Mouse (Mus musculus): Measurements from ENCODE around the gene A530084C06Rik. TPM values are rescaled to one million over a fixed set of nuclear protein-coding genes. Genes with fewer than 3 reads are reported as not detected.
A peak's percentile ranks its signal among the peaks of the same experiment; 100 is the strongest.

The A530084C06Rik gene
- not detected in 2 replicates for polyA plus RNA-seq (2016; fragmentation: Nextera tagmentation; extraction: Ambion mirVana)

GRCm38 (mm10) chr13:31558521-31559418, at the start of gene A530084C06Rik:
Gene A530084C06Rik (minus strand): TSS chr13:31559333.
- no peaks in the 10 kb centered on the region for H3K36me3 ChIP-seq
- H3K27ac ChIP-seq: no peak within 1 kb of the TSS
- peak within 1 kb of the TSS; percentile 68 for H3K4me3 ChIP-seq
- ATAC-seq (ENCODE audit: insufficient number of reproducible peaks, insufficient read depth, low FRiP score, low TSS enrichment): peak; percentile 58; the same call in 1 of the 2 replicates
- WGBS: under 1% methylated on average over 81 of the region's 88 CpGs
- H3K9me3 ChIP-seq: no peaks in the 10 kb centered on the region
- H3K4me2 ChIP-seq (replicated peaks): peak within 1 kb of the TSS; percentile 100
- H3K4me1 ChIP-seq: peaks cover 20% of the 10 kb centered on the region
- peaks cover 91% of the 10 kb centered on the region for H3K27me3 ChIP-seq
- H3K9ac ChIP-seq: peak within 1 kb of the TSS; percentile 55

GRCm38 (mm10) chr13:31603964-31604363, 44.8 kb upstream of the A530084C06Rik start:
- ATAC-seq (ENCODE audit: insufficient number of reproducible peaks, insufficient read depth, low FRiP score, low TSS enrichment): no peak
- 49% methylated on average over 6 of the region's 6 CpGs for WGBS

GRCm38 (mm10) chr13:31599576-31599975, 40.4 kb upstream of the A530084C06Rik start:
- H3K4me1 ChIP-seq: no peaks in the 10 kb centered on the region
- H3K4me2 ChIP-seq (replicated peaks): no peak overlapping the region
- no peak for ATAC-seq (ENCODE audit: insufficient number of reproducible peaks, insufficient read depth, low FRiP score, low TSS enrichment)
- no peaks in the 10 kb centered on the region for H3K27me3 ChIP-seq
- no peaks in the 10 kb centered on the region for H3K36me3 ChIP-seq
- H3K27ac ChIP-seq: no peak overlapping the region
- no peak overlapping the region for H3K9ac ChIP-seq
- no peak overlapping the region for H3K4me3 ChIP-seq
- H3K9me3 ChIP-seq: no peaks in the 10 kb centered on the region
- 71% methylated on average over 5 of the region's 5 CpGs for WGBS

More at GRCm38 (mm10) chr13:31603964-31604363, 44.8 kb upstream of the A530084C06Rik start:
- H3K27me3 ChIP-seq: peaks cover 4% of the 10 kb centered on the region; the same call in 1 of the 2 replicates
- H3K9me3 ChIP-seq: no peaks in the 10 kb centered on the region
- no peaks in the 10 kb centered on the region for H3K4me1 ChIP-seq
- no peak overlapping the region for H3K27ac ChIP-seq
- no peak overlapping the region for H3K4me2 ChIP-seq (replicated peaks)
- no peaks in the 10 kb centered on the region for H3K36me3 ChIP-seq
- no peak overlapping the region for H3K4me3 ChIP-seq
- no peak overlapping the region for H3K9ac ChIP-seq

- 70% methylated on average over 5 of the region's 5 CpGs for WGBS
- no peaks in the 10 kb centered on the region for H3K36me3 ChIP-seq
Observed at GRCm38 (mm10) chr13:31587341-31587740, 28.2 kb upstream of the A530084C06Rik start.

GRCm38 (mm10) chr13:31579866-31580265, 20.7 kb upstream of the A530084C06Rik start:
- Histone ChIP-seq H3K27me3 (0 out of 2 replicates have a peak, but pooled peaks cover 4% of the 10 kb centered on the region), H3K4me1 (peaks cover 4% of the 10 kb centered on the region; the same call in 1 of the 2 replicates), H3K9me3 (no peaks in the 10 kb centered on the region), H3K9ac (no peak overlapping the region), H3K4me3 (no peak overlapping the region), H3K36me3 (no peaks in the 10 kb centered on the region), H3K4me2 (replicated peaks) (no peak overlapping the region), H3K27ac (no peak overlapping the region)
- no peak for ATAC-seq (ENCODE audit: insufficient number of reproducible peaks, insufficient read depth, low FRiP score, low TSS enrichment)
- WGBS: 59% methylated on average over 9 of the region's 9 CpGs

More at GRCm38 (mm10) chr13:31587341-31587740, 28.2 kb upstream of the A530084C06Rik start:
- ATAC-seq (ENCODE audit: insufficient number of reproducible peaks, insufficient read depth, low FRiP score, low TSS enrichment): no peak
- Histone ChIP-seq H3K4me2 (replicated peaks) (no peak overlapping the region), H3K9me3 (no peaks in the 10 kb centered on the region), H3K4me1 (no peaks in the 10 kb centered on the region), H3K9ac (no peak overlapping the region), H3K27me3 (no peaks in the 10 kb centered on the region), H3K4me3 (no peak overlapping the region), H3K27ac (no peak overlapping the region)

GRCm38 (mm10) chr13:31578389-31578788, 19.3 kb upstream of the A530084C06Rik start:
- WGBS: 33% methylated on average over 10 of the region's 10 CpGs
- no peak overlapping the region for H3K9ac ChIP-seq

GRCm38 (mm10) chr13:31577576-31577975, 18.4 kb upstream of the A530084C06Rik start:
- no peak overlapping the region for H3K4me3 ChIP-seq
- no peak overlapping the region for H3K4me2 ChIP-seq (replicated peaks)
- no peaks in the 10 kb centered on the region for H3K36me3 ChIP-seq
- peaks cover 4% of the 10 kb centered on the region; the same call in 1 of the 2 replicates for H3K4me1 ChIP-seq
- no peaks in the 10 kb centered on the region for H3K9me3 ChIP-seq
- no peak overlapping the region for H3K9ac ChIP-seq
- H3K27me3 ChIP-seq: 0 out of 2 replicates have a peak, but pooled peaks cover 4% of the 10 kb centered on the region
- ATAC-seq (ENCODE audit: insufficient number of reproducible peaks, insufficient read depth, low FRiP score, low TSS enrichment): no peak
- 6% methylated on average over 6 of the region's 6 CpGs for WGBS
- no peak overlapping the region for H3K27ac ChIP-seq

More at GRCm38 (mm10) chr13:31578389-31578788, 19.3 kb upstream of the A530084C06Rik start:
- Histone ChIP-seq H3K27ac (no peak overlapping the region), H3K27me3 (0 out of 2 replicates have a peak, but pooled peaks cover 4% of the 10 kb centered on the region), H3K9me3 (no peaks in the 10 kb centered on the region), H3K4me1 (peaks cover 4% of the 10 kb centered on the region; the same call in 1 of the 2 replicates), H3K36me3 (no peaks in the 10 kb centered on the region), H3K4me2 (replicated peaks) (no peak overlapping the region), H3K4me3 (no peak overlapping the region)
- ATAC-seq (ENCODE audit: insufficient number of reproducible peaks, insufficient read depth, low FRiP score, low TSS enrichment): no peak

GRCm38 (mm10) chr13:31576696-31577095, 17.6 kb upstream of the A530084C06Rik start:
- Histone ChIP-seq H3K9ac (no peak overlapping the region), H3K27ac (no peak overlapping the region), H3K4me1 (peaks cover 4% of the 10 kb centered on the region; the same call in 1 of the 2 replicates), H3K27me3 (peaks cover 4% of the 10 kb centered on the region; the same call in 1 of the 2 replicates), H3K4me2 (replicated peaks) (no peak overlapping the region), H3K9me3 (no peaks in the 10 kb centered on the region), H3K4me3 (no peak overlapping the region), H3K36me3 (no peaks in the 10 kb centered on the region)
- WGBS: 30% methylated on average over 4 of the region's 4 CpGs
- ATAC-seq (ENCODE audit: insufficient number of reproducible peaks, insufficient read depth, low FRiP score, low TSS enrichment): no peak

GRCm38 (mm10) chr13:31574627-31575026, 15.5 kb upstream of the A530084C06Rik start:
- Histone ChIP-seq H3K4me1 (peaks cover 4% of the 10 kb centered on the region; the same call in 1 of the 2 replicates), H3K36me3 (no peaks in the 10 kb centered on the region), H3K4me2 (replicated peaks) (no peak overlapping the region), H3K9me3 (no peaks in the 10 kb centered on the region), H3K4me3 (no peak overlapping the region), H3K27me3 (peaks cover 4% of the 10 kb centered on the region; the same call in 1 of the 2 replicates), H3K27ac (no peak overlapping the region), H3K9ac (no peak overlapping the region)
- 65% methylated on average over 3 of the region's 3 CpGs for WGBS
- ATAC-seq (ENCODE audit: insufficient number of reproducible peaks, insufficient read depth, low FRiP score, low TSS enrichment): no peak

GRCm38 (mm10) chr13:31572806-31573508, 13.8 kb upstream of the A530084C06Rik start:
- no peak overlapping the region for H3K27ac ChIP-seq
- 79% methylated on average over 10 of the region's 10 CpGs for WGBS
- no peak overlapping the region for H3K4me3 ChIP-seq
- peaks cover 4% of the 10 kb centered on the region; the same call in 1 of the 2 replicates for H3K4me1 ChIP-seq
- peaks cover 4% of the 10 kb centered on the region; the same call in 1 of the 2 replicates for H3K27me3 ChIP-seq
- H3K9ac ChIP-seq: no peak overlapping the region
- H3K4me2 ChIP-seq (replicated peaks): no peak overlapping the region
- H3K36me3 ChIP-seq: no peaks in the 10 kb centered on the region
- ATAC-seq (ENCODE audit: insufficient number of reproducible peaks, insufficient read depth, low FRiP score, low TSS enrichment): no peak
- H3K9me3 ChIP-seq: no peaks in the 10 kb centered on the region

- Histone ChIP-seq H3K36me3 (no peaks in the 10 kb centered on the region), H3K4me2 (replicated peaks) (no peak overlapping the region), H3K27ac (no peak overlapping the region), H3K4me3 (no peak overlapping the region), H3K9me3 (no peaks in the 10 kb centered on the region), H3K9ac (no peak overlapping the region), H3K4me1 (peaks cover 6% of the 10 kb centered on the region; the same call in 1 of the 2 replicates), H3K27me3 (peaks cover 25% of the 10 kb centered on the region)
- no peak for ATAC-seq (ENCODE audit: insufficient number of reproducible peaks, insufficient read depth, low FRiP score, low TSS enrichment)
- 84% methylated on average over 6 of the region's 6 CpGs for WGBS
Observed at GRCm38 (mm10) chr13:31567617-31568294, 8.6 kb upstream of the A530084C06Rik start.
